Mouse (Mus musculus): Measurements from ENCODE around the gene Ddx17.

- TF ChIP-seq CTCF (IDR thresholded peaks at IDR 0.05; ENCODE audit: low read depth) (no peak), EP300 (IDR thresholded peaks at IDR 0.05; ENCODE audit: low read depth) (no peak)
Measured at GRCm38 (mm10) chr15:79529935-79530334, 16.6 kb downstream of the Ddx17 start.

All from liver, embryonic 14.5 days (tissue).